8 mouse cellular contexts compared by ENCODE assay signal in genomic region chr12:110278853-110279252, GRCm38 (mm10). TPM values are rescaled to one million over a fixed set of nuclear protein-coding genes. Genes with fewer than 3 reads are reported as not detected.
DNase-seq lines count a peak whose midpoint lies in the region; ATAC-seq and TF ChIP-seq lines count a peak whose summit lies in the region.

Gene Dio3 (plus strand): TSS chr12:110279068.

- DNase-seq in ES-E14 (ENCODE audit: low read depth, low spot score) = peak; percentile 78
- peak; percentile 72 for DNase-seq in embryo, embryonic 10 days (ENCODE audit: low spot score)
- peak; percentile 72 for DNase-seq in hindbrain, embryonic 10.5 days (ENCODE audit: low spot score)
- DNase-seq in right cerebral cortex, postnatal 4 days = no peak
- DNase-seq in thymus, adult 2 months = no peak
- DNase-seq in layer of hippocampus, postnatal 14 days (ENCODE audit: low spot score in 2 of 2) = no peak

- H3K27ac ChIP-seq in ES-E14 (ENCODE audit: insufficient read depth, low read depth, low read length, poor library complexity, severe bottlenecking) = no peak within 1 kb of the TSS
- H3K27ac ChIP-seq in hindbrain, embryonic 10.5 days = 0 out of 2 replicates have a peak within 1 kb of the TSS, but pooled peaks have one; percentile 12
- no peak within 1 kb of the TSS for H3K27ac ChIP-seq in limb, embryonic 13.5 days
- H3K27ac ChIP-seq in midbrain, embryonic 15.5 days = no peak within 1 kb of the TSS
- H3K27ac ChIP-seq in thymus, adult 2 months (ENCODE audit: control insufficient read depth, insufficient read depth, low read length) = no peak within 1 kb of the TSS

- no peaks in the 10 kb centered on the region for H3K9me3 ChIP-seq in ES-E14 (ENCODE audit: control insufficient read depth, insufficient read depth, low read depth, low read length)
- H3K9me3 ChIP-seq in hindbrain, embryonic 10.5 days = no peaks in the 10 kb centered on the region
- H3K9me3 ChIP-seq in limb, embryonic 13.5 days = no peaks in the 10 kb centered on the region
- no peaks in the 10 kb centered on the region for H3K9me3 ChIP-seq in midbrain, embryonic 15.5 days

- H3K4me2 ChIP-seq in limb, embryonic 13.5 days (replicated peaks) = peak within 1 kb of the TSS; percentile 80
- peak within 1 kb of the TSS; percentile 78 for H3K4me2 ChIP-seq in midbrain, embryonic 15.5 days

- in situ Hi-C loops in ES-E14 (cut with MboI; ENCODE audit: low sequenced_read_pairs in 2 of 2, unreplicated experiment in 2 of 2) = no loop called here

- H3K9ac ChIP-seq in ES-E14 (ENCODE audit: insufficient read depth, low read depth, low read length, poor library complexity, severe bottlenecking) = peak within 1 kb of the TSS; percentile 39
- H3K9ac ChIP-seq in limb, embryonic 13.5 days = peak within 1 kb of the TSS; percentile 55
- H3K9ac ChIP-seq in midbrain, embryonic 15.5 days = no peak within 1 kb of the TSS

- TF ChIP-seq POLR2A in thymus, adult 2 months (IDR thresholded peaks at IDR 0.05; ENCODE audit: control insufficient read depth, extremely low read depth, insufficient read depth, low read length, poor library complexity) = no peak

- H3K27me3 ChIP-seq in hindbrain, embryonic 10.5 days (ENCODE audit: insufficient read depth, poor library complexity, severe bottlenecking) = peaks cover 100% of the 10 kb centered on the region
- peaks cover 100% of the 10 kb centered on the region for H3K27me3 ChIP-seq in limb, embryonic 13.5 days
- peaks cover 93% of the 10 kb centered on the region for H3K27me3 ChIP-seq in midbrain, embryonic 15.5 days (replicated peaks)
- H3K27me3 ChIP-seq in thymus, adult 2 months (ENCODE audit: control insufficient read depth, insufficient read depth, low read length) = peaks cover 4% of the 10 kb centered on the region; the same call in 1 of the 2 replicates

- 0% methylated on average over 34 of the region's 34 CpGs for WGBS in hindbrain, embryonic 10.5 days
- 0% methylated on average over 34 of the region's 34 CpGs for WGBS in limb, embryonic 13.5 days
- WGBS in midbrain, embryonic 15.5 days = 1% methylated on average over 34 of the region's 34 CpGs
- 7% methylated on average over 34 of the region's 34 CpGs for WGBS in thymus, adult 2 months

- ATAC-seq in limb, embryonic 13.5 days (ENCODE audit: low FRiP score, low read depth) = peak; percentile 42; the same call in 1 of the 2 replicates
- ATAC-seq in midbrain, embryonic 15.5 days (replicated peaks) = no peak

- peak within 1 kb of the TSS; percentile 60 to 71 for H3K4me3 ChIP-seq in ES-E14 (ENCODE audit: insufficient read depth in 1 of 2, low read depth in 1 of 2, low read length in 2 of 2, poor library complexity in 1 of 2, severe bottlenecking in 1 of 2)
- H3K4me3 ChIP-seq in hindbrain, embryonic 10.5 days = peak within 1 kb of the TSS; percentile 51
- peak within 1 kb of the TSS; percentile 50 for H3K4me3 ChIP-seq in limb, embryonic 13.5 days
- H3K4me3 ChIP-seq in midbrain, embryonic 15.5 days = peak within 1 kb of the TSS; percentile 48
- no peak within 1 kb of the TSS for H3K4me3 ChIP-seq in thymus, adult 2 months (ENCODE audit: control insufficient read depth, insufficient read depth, low read length)

- H3K36me3 ChIP-seq in ES-E14 (ENCODE audit: control insufficient read depth, insufficient read depth, low read length, poor library complexity, severe bottlenecking) = no peaks in the 10 kb centered on the region
- H3K36me3 ChIP-seq in hindbrain, embryonic 10.5 days = no peaks in the 10 kb centered on the region
- no peaks in the 10 kb centered on the region for H3K36me3 ChIP-seq in limb, embryonic 13.5 days
- H3K36me3 ChIP-seq in midbrain, embryonic 15.5 days (replicated peaks) = no peaks in the 10 kb centered on the region
- no peaks in the 10 kb centered on the region for H3K36me3 ChIP-seq in thymus, adult 2 months (ENCODE audit: control insufficient read depth, insufficient read depth, low read length)

- TF ChIP-seq CTCF in thymus, adult 2 months (IDR thresholded peaks at IDR 0.05; ENCODE audit: borderline replicate concordance, control insufficient read depth, extremely low read depth, insufficient read depth, low read length, poor library complexity) = no peak

- H3K4me1 ChIP-seq in ES-E14 (ENCODE audit: control insufficient read depth in 2 of 2, insufficient read depth in 2 of 2, low read length in 2 of 2, poor library complexity in 1 of 2) = peaks cover 0 to 15% of the 10 kb centered on the region in 2 experiments; a peak in 2 of 4 replicates
- H3K4me1 ChIP-seq in hindbrain, embryonic 10.5 days (replicated peaks) = peaks cover 45% of the 10 kb centered on the region
- H3K4me1 ChIP-seq in limb, embryonic 13.5 days = peaks cover 27% of the 10 kb centered on the region
- H3K4me1 ChIP-seq in midbrain, embryonic 15.5 days = peaks cover 24% of the 10 kb centered on the region
- no peaks in the 10 kb centered on the region for H3K4me1 ChIP-seq in thymus, adult 2 months (replicated peaks; ENCODE audit: control insufficient read depth, insufficient read depth, low read length)

TF ChIP-seq in ES-E14, 5 proteins besides CTCF, POLR2A, EP300 and RAD21:
- no peak for TF ChIP-seq CHD2 (IDR thresholded peaks at IDR 0.05; ENCODE audit: low read depth, low read length)
- no peak for TF ChIP-seq ZNF384 (IDR thresholded peaks at IDR 0.05; ENCODE audit: low read depth, low read length)
- no peak for TF ChIP-seq HCFC1 (IDR thresholded peaks at IDR 0.05; ENCODE audit: borderline replicate concordance, insufficient read depth, low read length)
- no peak for TF ChIP-seq ZC3H11A (IDR thresholded peaks at IDR 0.05; ENCODE audit: borderline replicate concordance, low read depth, low read length)
- TF ChIP-seq MAFK (IDR thresholded peaks at IDR 0.05; ENCODE audit: insufficient read depth, low read depth, low read length) = no peak

RNA-seq across cellular contexts. Expression of gene Dio3, which starts in this region (rescaled TPM):
- total RNA-seq in ES-E14 (2012; rRNA removed) = 4.7 and 8.5 TPM in 2 replicates
- polyA plus RNA-seq in hindbrain, embryonic 10.5 days (2016; fragmentation: Nextera tagmentation; extraction: Ambion mirVana) = 0.59 and 0.73 TPM in 2 replicates
- polyA plus RNA-seq in limb, embryonic 13.5 days (2015; fragmentation: Nextera tagmentation; extraction: Ambion mirVana) = 1.0 and 1.1 TPM in 2 replicates
- polyA plus RNA-seq in midbrain, embryonic 15.5 days (2015; fragmentation: Nextera tagmentation; extraction: Ambion mirVana) = 2.0 and 3.1 TPM in 2 replicates
- polyA plus RNA-seq in thymus, adult 2 months (2012; rRNA removed) = 0.20 and 0.31 TPM in 2 replicates
- total RNA-seq in layer of hippocampus, postnatal 14 days (2021) = 1 to 10 TPM; 1.9 to 3.6 TPM

Comparison
In these comparisons a context has a peak if more than half of its experiments do, and no peak if none do; other contexts are left out.
1. Peak in DNase-seq, H3K4me3 ChIP-seq and H3K27ac ChIP-seq in hindbrain, embryonic 10.5 days; RNA of the gene not detected or under 1 TPM.
2. DNase-seq: peak in ES-E14 (single experiment) and embryo, embryonic 10 days (single experiment); none in right cerebral cortex, postnatal 4 days (single experiment), thymus, adult 2 months (single experiment) and layer of hippocampus, postnatal 14 days (0 of 2).